Mouse (Mus musculus): ENCODE measurements around the gene Ddx28. TPM values are rescaled to one million over a fixed set of nuclear protein-coding genes. Genes with fewer than 3 reads are reported as not detected.

The Ddx28 gene
- polyA plus RNA-seq, 1 experiment: 6.6 TPM

DNA sequence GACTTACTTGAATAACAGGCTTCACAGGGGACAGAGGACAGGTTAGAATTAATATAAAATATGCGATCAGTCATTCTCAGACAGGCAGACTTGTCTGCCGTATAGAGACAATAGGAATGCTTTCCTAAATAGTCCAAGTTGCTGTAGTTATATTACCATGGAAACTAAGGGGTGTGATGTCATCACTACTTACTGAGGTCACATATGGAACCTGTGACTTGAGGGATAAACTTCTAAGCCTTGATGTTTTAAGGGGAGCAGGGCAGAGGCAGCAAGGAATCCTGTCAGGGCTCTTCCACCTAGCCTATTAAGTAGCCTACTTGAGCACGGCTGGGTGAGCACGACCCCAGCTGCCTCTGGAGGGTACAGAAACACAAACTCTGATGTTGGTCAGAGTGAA, 5.8 kb downstream of the Ddx28 start, which contains the start of gene Dpep2nb:
Dpep2nb (minus strand) TSS at position 101 of the 400 bp plus-strand sequence.
- 85% methylated on average over 4 of the region's 4 CpGs for WGBS
- no peaks in the 10 kb centered on the region for H3K27me3 ChIP-seq (ENCODE audit: control insufficient read depth, insufficient read depth, low read length)
- no peak within 1 kb of the TSS for H3K27ac ChIP-seq (ENCODE audit: insufficient read depth, low read length)
- H3K4me3 ChIP-seq (ENCODE audit: extremely low read depth, insufficient read depth, insufficient read length): no peak within 1 kb of the TSS
- H3K4me1 ChIP-seq (ENCODE audit: control insufficient read depth, insufficient read depth, insufficient read length): peaks cover 4% of the 10 kb centered on the region; the same call in 1 of the 2 replicates
- no peaks in the 10 kb centered on the region for H3K36me3 ChIP-seq (ENCODE audit: control insufficient read depth, insufficient read depth, low read length)
- DNase-seq (ENCODE audit: low read depth in 1 of 2, low spot score in 2 of 2): no peak
- no peak for TF ChIP-seq POLR2A (IDR thresholded peaks at IDR 0.05; ENCODE audit: low read depth, low read length)

DNA sequence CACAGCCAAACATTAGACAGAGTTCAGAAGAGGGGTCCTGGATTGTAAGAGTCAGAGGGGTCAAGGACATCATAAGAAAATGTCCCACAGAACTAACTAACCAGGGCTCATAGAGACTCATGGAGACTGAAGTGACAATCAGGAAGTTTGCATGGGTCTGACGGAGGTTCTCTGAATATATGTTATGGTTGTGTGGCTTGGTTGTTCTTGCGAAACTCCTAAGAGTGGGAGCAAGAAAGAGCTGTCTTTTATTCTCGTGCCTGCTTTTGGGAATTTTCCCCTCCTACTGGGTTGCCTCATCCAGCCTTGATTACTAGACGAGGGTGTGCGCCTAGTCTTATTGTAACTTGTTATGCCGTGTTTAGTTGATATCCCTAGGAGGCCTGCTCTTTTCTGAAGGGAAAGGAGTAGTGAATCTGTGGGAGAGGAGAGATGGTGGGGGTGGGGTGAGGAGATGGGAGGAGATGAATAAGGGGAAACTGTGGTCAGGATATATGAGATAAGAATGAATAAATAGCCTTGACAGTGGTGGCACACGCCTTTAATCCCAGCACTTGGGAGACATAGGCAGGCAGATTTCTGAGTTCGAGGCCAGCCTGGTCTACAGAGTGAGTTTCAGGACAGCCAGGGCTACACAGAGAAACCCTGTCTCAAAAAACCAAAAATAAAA, 7.0 kb downstream of the Ddx28 start:
- H3K27me3 ChIP-seq (ENCODE audit: control insufficient read depth, insufficient read depth, low read length): no peaks in the 10 kb centered on the region
- H3K4me1 ChIP-seq (ENCODE audit: control insufficient read depth, insufficient read depth, insufficient read length): no peaks in the 10 kb centered on the region
- no peak overlapping the region for H3K27ac ChIP-seq (ENCODE audit: insufficient read depth, low read length)
- WGBS: 65% methylated on average over 8 of the region's 8 CpGs
- DNase-seq (ENCODE audit: low read depth in 1 of 2, low spot score in 2 of 2): no peak
- H3K36me3 ChIP-seq (ENCODE audit: control insufficient read depth, insufficient read depth, low read length): no peaks in the 10 kb centered on the region
- no peak overlapping the region for H3K4me3 ChIP-seq (ENCODE audit: extremely low read depth, insufficient read depth, insufficient read length)
- no peak for TF ChIP-seq POLR2A (IDR thresholded peaks at IDR 0.05; ENCODE audit: low read depth, low read length)
- no peak for TF ChIP-seq CTCF (IDR thresholded peaks at IDR 0.05; ENCODE audit: extremely low read depth, insufficient read depth, insufficient read length, insufficient replicate concordance)

DNA sequence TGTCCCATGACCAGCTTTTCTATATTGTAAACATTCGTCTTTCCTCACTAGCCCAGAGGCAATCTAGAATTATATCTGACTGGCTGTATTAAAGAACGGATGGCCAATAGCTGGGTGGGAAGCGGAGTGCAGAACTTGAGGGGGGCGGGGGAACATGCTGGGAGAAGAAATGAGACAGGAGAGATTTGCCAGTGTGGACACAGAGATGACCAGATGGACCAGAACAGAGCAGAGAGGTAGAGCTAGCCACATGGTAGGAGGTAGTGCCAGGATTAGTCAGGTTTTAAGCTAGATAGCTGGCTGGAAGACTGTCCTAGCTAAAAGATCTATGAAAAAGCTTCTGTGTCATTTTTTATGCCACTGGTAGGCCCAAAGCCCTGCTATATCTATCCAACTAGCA, 9.8 kb downstream of the Ddx28 start:
- TF ChIP-seq POLR2A (IDR thresholded peaks at IDR 0.05; ENCODE audit: low read depth, low read length) (no peak), CTCF (IDR thresholded peaks at IDR 0.05; ENCODE audit: extremely low read depth, insufficient read depth, insufficient read length, insufficient replicate concordance) (no peak)
- H3K27ac ChIP-seq (ENCODE audit: insufficient read depth, low read length): no peak overlapping the region
- no peaks in the 10 kb centered on the region for H3K27me3 ChIP-seq (ENCODE audit: control insufficient read depth, insufficient read depth, low read length)
- H3K4me1 ChIP-seq (ENCODE audit: control insufficient read depth, insufficient read depth, insufficient read length): no peaks in the 10 kb centered on the region
- WGBS: 90% methylated on average over 4 of the region's 4 CpGs
- no peaks in the 10 kb centered on the region for H3K36me3 ChIP-seq (ENCODE audit: control insufficient read depth, insufficient read depth, low read length)
- DNase-seq (ENCODE audit: low read depth in 1 of 2, low spot score in 2 of 2): no peak
- H3K4me3 ChIP-seq (ENCODE audit: extremely low read depth, insufficient read depth, insufficient read length): no peak overlapping the region

DNA sequence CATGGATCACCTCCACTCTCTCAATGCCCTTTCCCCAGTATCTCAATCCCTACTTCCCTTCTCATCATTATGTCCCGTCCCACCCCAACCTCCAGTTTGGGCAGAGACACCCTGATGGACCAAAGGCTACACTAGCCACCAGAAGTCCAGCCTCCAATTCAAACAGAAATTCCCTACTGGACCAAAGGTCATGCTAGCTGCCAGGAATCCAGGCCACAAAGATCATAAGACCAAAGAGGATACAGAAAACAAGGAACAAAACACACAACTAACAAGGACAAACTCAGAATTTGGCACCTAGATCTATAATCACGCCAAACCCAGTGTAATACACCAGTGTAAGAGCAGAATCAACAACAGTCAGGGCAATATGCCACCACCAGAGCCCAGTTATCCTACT, 12.7 kb downstream of the Ddx28 start:
- H3K27ac ChIP-seq (ENCODE audit: insufficient read depth, low read length): no peak overlapping the region
- H3K4me3 ChIP-seq (ENCODE audit: extremely low read depth, insufficient read depth, insufficient read length): no peak overlapping the region
- no peak for DNase-seq (ENCODE audit: low read depth in 1 of 2, low spot score in 2 of 2)
- H3K36me3 ChIP-seq (ENCODE audit: control insufficient read depth, insufficient read depth, low read length): no peaks in the 10 kb centered on the region
- peaks cover 8% of the 10 kb centered on the region; the same call in 1 of the 2 replicates for H3K4me1 ChIP-seq (ENCODE audit: control insufficient read depth, insufficient read depth, insufficient read length)
- H3K27me3 ChIP-seq (ENCODE audit: control insufficient read depth, insufficient read depth, low read length): no peaks in the 10 kb centered on the region
- TF ChIP-seq CTCF (IDR thresholded peaks at IDR 0.05; ENCODE audit: extremely low read depth, insufficient read depth, insufficient read length, insufficient replicate concordance) (no peak), POLR2A (IDR thresholded peaks at IDR 0.05; ENCODE audit: low read depth, low read length) (no peak)
- WGBS: 83% methylated on average over 2 of the region's 2 CpGs

DNA sequence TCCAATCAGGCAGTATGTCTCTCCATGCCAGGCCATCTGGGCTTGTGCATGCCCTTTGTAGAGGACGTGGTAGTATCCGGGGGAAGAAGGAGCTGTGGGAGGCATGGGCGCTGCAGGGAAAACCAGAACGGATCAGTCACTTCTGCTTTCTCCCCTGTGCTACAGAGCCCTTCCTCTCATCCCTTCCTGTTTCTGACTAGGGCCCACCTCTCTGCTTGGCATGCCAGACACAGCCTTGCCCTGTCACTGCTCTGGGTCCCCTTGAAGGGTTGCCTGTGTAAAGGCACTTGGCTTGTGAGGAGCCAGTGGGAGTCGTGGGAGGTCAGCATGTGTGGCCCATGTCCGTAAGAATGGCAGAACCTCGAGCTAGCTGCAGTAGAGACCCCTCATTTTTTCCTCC, 15.3 kb downstream of the Ddx28 start:
- DNase-seq (ENCODE audit: low read depth in 1 of 2, low spot score in 2 of 2): peak in 1 of 2 experiments; percentile 20
- no peak overlapping the region for H3K4me3 ChIP-seq (ENCODE audit: extremely low read depth, insufficient read depth, insufficient read length)
- H3K36me3 ChIP-seq (ENCODE audit: control insufficient read depth, insufficient read depth, low read length): no peaks in the 10 kb centered on the region
- H3K27ac ChIP-seq (ENCODE audit: insufficient read depth, low read length): no peak overlapping the region
- no peak for TF ChIP-seq CTCF (IDR thresholded peaks at IDR 0.05; ENCODE audit: extremely low read depth, insufficient read depth, insufficient read length, insufficient replicate concordance)
- no peak for TF ChIP-seq POLR2A (IDR thresholded peaks at IDR 0.05; ENCODE audit: low read depth, low read length)
- 11% methylated on average over 7 of the region's 7 CpGs for whole genome bisulfite sequencing
- H3K4me1 ChIP-seq (ENCODE audit: control insufficient read depth, insufficient read depth, insufficient read length): peaks cover 14% of the 10 kb centered on the region; the same call in 1 of the 2 replicates
- H3K27me3 ChIP-seq (ENCODE audit: control insufficient read depth, insufficient read depth, low read length): no peaks in the 10 kb centered on the region

DNA sequence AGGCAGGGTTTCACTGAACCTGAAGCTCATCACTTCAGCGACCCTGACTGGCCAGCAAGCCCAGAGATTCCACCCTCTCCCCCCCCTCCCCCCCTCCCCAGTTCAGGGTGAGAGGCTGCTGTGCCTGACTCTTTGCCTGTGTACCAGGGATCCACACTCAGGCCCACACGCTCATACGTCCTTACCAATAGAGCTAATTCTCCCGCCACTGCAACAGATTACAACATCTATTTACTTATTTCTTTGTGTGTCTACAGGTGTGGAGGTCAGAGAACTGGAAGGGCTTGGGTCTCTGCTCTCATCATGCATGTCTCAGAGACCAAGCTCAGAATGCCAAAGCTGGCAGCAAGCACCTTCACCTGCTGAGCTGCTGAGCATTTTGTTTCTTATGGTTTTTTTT, 18.5 kb downstream of the Ddx28 start:
- DNase-seq (ENCODE audit: low read depth in 1 of 2, low spot score in 2 of 2): no peak
- Histone ChIP-seq H3K27me3 (ENCODE audit: control insufficient read depth, insufficient read depth, low read length) (no peaks in the 10 kb centered on the region), H3K27ac (ENCODE audit: insufficient read depth, low read length) (no peak overlapping the region), H3K36me3 (ENCODE audit: control insufficient read depth, insufficient read depth, low read length) (no peaks in the 10 kb centered on the region), H3K4me3 (ENCODE audit: extremely low read depth, insufficient read depth, insufficient read length) (no peak overlapping the region), H3K4me1 (ENCODE audit: control insufficient read depth, insufficient read depth, insufficient read length) (peaks cover 16% of the 10 kb centered on the region; the same call in 1 of the 2 replicates)
- WGBS: 69% methylated on average over 4 of the region's 4 CpGs
- TF ChIP-seq CTCF (IDR thresholded peaks at IDR 0.05; ENCODE audit: extremely low read depth, insufficient read depth, insufficient read length, insufficient replicate concordance) (no peak), POLR2A (IDR thresholded peaks at IDR 0.05; ENCODE audit: low read depth, low read length) (no peak)

DNA sequence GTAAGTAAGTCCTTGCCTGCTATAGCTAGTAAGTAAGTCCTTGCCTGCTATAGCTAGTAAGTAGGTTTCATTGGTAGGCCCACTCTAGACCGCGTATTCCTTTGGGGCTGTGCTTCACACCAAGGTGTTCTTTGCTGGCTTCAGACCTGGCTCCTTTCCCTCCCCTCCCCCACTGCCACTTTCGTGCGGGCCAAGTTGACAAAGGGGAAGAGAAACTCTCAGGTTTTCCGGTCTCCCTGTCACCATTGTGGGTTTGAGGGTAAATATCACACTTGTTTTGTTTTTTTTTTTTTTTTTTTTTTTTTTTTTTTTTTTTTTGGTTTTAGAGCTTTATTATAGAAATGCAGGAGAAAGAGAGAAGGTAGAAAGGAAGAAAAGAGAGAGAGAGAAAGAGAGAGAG, 19.2 kb downstream of the Ddx28 start:
- no peaks in the 10 kb centered on the region for H3K36me3 ChIP-seq (ENCODE audit: control insufficient read depth, insufficient read depth, low read length)
- H3K27me3 ChIP-seq (ENCODE audit: control insufficient read depth, insufficient read depth, low read length): no peaks in the 10 kb centered on the region
- 31% methylated on average over 5 of the region's 5 CpGs for WGBS
- no peak for TF ChIP-seq CTCF (IDR thresholded peaks at IDR 0.05; ENCODE audit: extremely low read depth, insufficient read depth, insufficient read length, insufficient replicate concordance)
- TF ChIP-seq POLR2A (IDR thresholded peaks at IDR 0.05; ENCODE audit: low read depth, low read length): no peak
- H3K4me1 ChIP-seq (ENCODE audit: control insufficient read depth, insufficient read depth, insufficient read length): peaks cover 16% of the 10 kb centered on the region; the same call in 1 of the 2 replicates
- DNase-seq (ENCODE audit: low read depth in 1 of 2, low spot score in 2 of 2): peak; percentile 80 to 87
- no peak overlapping the region for H3K27ac ChIP-seq (ENCODE audit: insufficient read depth, low read length)
- no peak overlapping the region for H3K4me3 ChIP-seq (ENCODE audit: extremely low read depth, insufficient read depth, insufficient read length)

Measured in spleen, adult 2 months (tissue).